Mouse (Mus musculus): Measurements from ENCODE around the gene Drd5.

DNA sequence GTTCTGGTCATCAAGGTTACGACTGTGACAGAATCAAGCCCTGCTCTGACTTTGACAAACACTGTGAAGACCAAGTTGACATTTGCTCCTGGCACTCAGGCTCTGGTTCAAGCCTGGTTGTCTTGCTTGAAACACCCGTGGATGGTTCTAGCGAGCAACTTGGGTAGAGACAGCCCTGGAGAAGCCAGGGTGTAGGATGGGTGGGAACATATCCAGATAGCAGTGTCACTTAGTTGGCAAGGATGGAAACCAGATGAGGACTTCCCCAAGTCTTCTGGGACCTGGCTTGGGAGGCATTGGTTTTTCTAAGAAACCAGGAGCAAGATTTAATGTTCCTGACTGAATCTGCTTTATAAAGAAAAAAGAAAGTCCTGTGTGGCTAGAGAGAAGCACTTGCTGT lies 48.2 kb upstream of the Drd5 start:
- TF ChIP-seq GATA1 (IDR thresholded peaks at IDR 0.05; ENCODE audit: borderline replicate concordance, low read length) (no peak), FLI1 (IDR thresholded peaks at IDR 0.05; ENCODE audit: low read length) (no peak)
